Mouse (Mus musculus) ES-E14 (cell line): Measurements from ENCODE around the gene Il13. TPM values are rescaled to one million over a fixed set of nuclear protein-coding genes. Genes with fewer than 3 reads are reported as not detected.

ENCODE experiments used
- DNase-seq: peaks from one replicate; pipeline ENCODE4 v3.0.0-alpha.2; 2013; ENCODE audit warnings: low read depth, low spot score
- H3K27ac ChIP-seq: 2 replicates; pipeline ENCODE4 v1.5.1; 2012; ENCODE audit warnings: low read depth, mild to moderate bottlenecking, low read length, moderate library complexity, mixed read lengths; ENCODE audit not compliant: poor library complexity, insufficient read depth, severe bottlenecking
- H3K36me3 ChIP-seq: 2 replicates; pipeline ENCODE4 v1.6.1; 2012; ENCODE audit warnings: mild to moderate bottlenecking, low read length, moderate library complexity, mixed read lengths; ENCODE audit not compliant: control insufficient read depth, poor library complexity, insufficient read depth, severe bottlenecking
- H3K4me1 ChIP-seq, 2 experiments: fragments of 150-350 bp in 1 of 2; sonication (generic) in 1 of 2; 2 replicates each; pipeline ENCODE4 v1.6.1; 2012; ENCODE audit warnings: low read length in 2 of 2, mild to moderate bottlenecking in 1 of 2, mixed read lengths in 1 of 2; ENCODE audit not compliant: control insufficient read depth in 2 of 2, insufficient read depth in 2 of 2, poor library complexity in 1 of 2
- H3K4me3 ChIP-seq, 2 experiments: fragments of 150-350 bp in 1 of 2; sonication (generic) in 1 of 2; 2 replicates each; pipeline ENCODE4 v1.5.1; 2012; ENCODE audit warnings: low read length in 2 of 2, low read depth in 1 of 2, mild to moderate bottlenecking in 1 of 2, mixed read lengths in 1 of 2; ENCODE audit not compliant: insufficient read depth in 1 of 2, poor library complexity in 1 of 2, severe bottlenecking in 1 of 2
- H3K9ac ChIP-seq: 2 replicates; pipeline ENCODE4 v1.6.1; 2012; ENCODE audit warnings: low read depth, mild to moderate bottlenecking, low read length, mixed read lengths; ENCODE audit not compliant: poor library complexity, insufficient read depth, severe bottlenecking
- H3K9me3 ChIP-seq: fragments of 150-350 bp; sonication (generic); 2 replicates; pipeline ENCODE4 v1.6.1; 2012; ENCODE audit warnings: low read depth, mild to moderate bottlenecking, low read length; ENCODE audit not compliant: control insufficient read depth, insufficient read depth
- CHD2 ChIP-seq: IDR thresholded peaks from 2 replicates; pipeline ENCODE4 v1.6.1; 2014; ENCODE audit warnings: mild to moderate bottlenecking, low read depth, low read length, inconsistent platforms
- HCFC1 ChIP-seq: IDR thresholded peaks from 2 replicates; pipeline ENCODE4 v1.6.1; 2012; ENCODE audit warnings: low read length, inconsistent platforms, borderline replicate concordance; ENCODE audit not compliant: insufficient read depth
- MAFK ChIP-seq: IDR thresholded peaks from 2 replicates; pipeline ENCODE4 v1.6.1; 2014; ENCODE audit warnings: mild to moderate bottlenecking, low read depth, low read length, inconsistent platforms; ENCODE audit not compliant: insufficient read depth
- ZC3H11A ChIP-seq: IDR thresholded peaks from 2 replicates; pipeline ENCODE4 v1.6.1; 2012; ENCODE audit warnings: low read depth, mild to moderate bottlenecking, inconsistent platforms, low read length, borderline replicate concordance
- ZNF384 ChIP-seq: IDR thresholded peaks from 2 replicates; pipeline ENCODE4 v1.6.1; 2012; ENCODE audit warnings: low read depth, low read length, inconsistent platforms
- in situ Hi-C, 2 experiments: fragments of 600-800 bp; cut with MboI; formaldehyde crosslinking; loops; one replicate each; pipeline ENCODE4 v1.15.1; 2025; ENCODE audit warnings: low sequenced_read_pairs in 2 of 2, inconsistent platforms in 1 of 2; ENCODE audit not compliant: unreplicated experiment in 2 of 2
- total RNA-seq: library from RNA; depleted of rRNA; stranded (reverse); fragments of 300-350 nt; gene quantifications from 2 replicates; pipeline ENCODE4 v1.2.3, GENCODE M21; 2012; rRNA removed

The Il13 gene
- total RNA-seq, 1 experiment = not detected

DNA sequence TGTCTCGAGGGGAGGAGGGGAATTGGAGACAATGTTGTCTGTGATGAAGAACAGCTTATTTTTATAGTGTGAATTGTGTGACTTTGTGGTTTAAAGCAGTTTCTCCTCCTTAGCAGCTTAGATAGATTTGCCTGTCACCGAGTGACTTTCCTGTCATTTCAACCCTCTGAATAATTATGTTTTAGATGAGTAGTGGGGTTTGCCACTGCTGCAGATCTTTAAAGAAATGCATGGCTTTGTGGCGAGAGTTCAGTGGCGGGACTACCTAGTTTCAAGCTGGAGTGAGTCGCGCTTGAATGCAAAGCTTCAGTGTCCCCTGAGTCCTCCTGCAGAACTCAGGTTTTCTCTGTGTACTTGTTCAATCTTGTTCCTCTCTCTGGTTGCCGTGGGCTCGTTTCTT lies 46.2 kb downstream of the Il13 start:
- H3K36me3 ChIP-seq = peaks cover 6% of the 10 kb centered on the region; the same call in 1 of the 2 replicates
- no peak for TF ChIP-seq ZC3H11A
- TF ChIP-seq CHD2 = no peak
- no peak for TF ChIP-seq MAFK
- TF ChIP-seq ZNF384 = no peak
- TF ChIP-seq HCFC1 = no peak
- no peaks in the 10 kb centered on the region for H3K9me3 ChIP-seq
- no peak for DNase-seq
- no peak overlapping the region for H3K9ac ChIP-seq
- no peak overlapping the region for H3K4me3 ChIP-seq
- no peaks in the 10 kb centered on the region for H3K4me1 ChIP-seq
- in situ Hi-C loops = no loop called here
- no peak overlapping the region for H3K27ac ChIP-seq

DNA sequence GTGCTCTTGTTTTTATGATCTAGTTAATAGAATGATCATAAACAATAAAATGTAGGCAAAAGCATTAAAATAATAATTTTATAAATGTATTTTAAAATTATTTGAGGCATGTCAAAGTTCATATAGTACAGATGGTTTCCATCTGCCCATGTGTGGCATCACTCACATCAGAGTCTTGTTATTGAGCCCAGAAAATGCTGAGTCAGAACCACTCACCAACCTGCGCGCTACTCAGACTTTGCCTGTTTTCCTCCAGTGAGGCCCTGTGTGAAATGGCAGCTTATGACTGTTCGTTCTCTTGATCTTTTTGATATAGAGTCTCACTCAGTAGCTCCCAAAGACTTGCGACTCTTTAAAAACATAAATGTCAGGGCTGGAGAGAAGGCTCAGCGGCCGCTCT lies 49.0 kb downstream of the Il13 start:
- no peak for TF ChIP-seq HCFC1
- no peak for TF ChIP-seq CHD2
- TF ChIP-seq MAFK = 0 out of 2 replicates have a peak, but pooled peaks have one; percentile 60
- in situ Hi-C loops = no loop called here
- Histone ChIP-seq H3K27ac (no peak overlapping the region), H3K9me3 (no peaks in the 10 kb centered on the region), H3K9ac (no peak overlapping the region), H3K4me3 (no peak overlapping the region), H3K36me3 (peaks cover 6% of the 10 kb centered on the region; the same call in 1 of the 2 replicates), H3K4me1 (no peaks in the 10 kb centered on the region)
- DNase-seq = no peak

DNA sequence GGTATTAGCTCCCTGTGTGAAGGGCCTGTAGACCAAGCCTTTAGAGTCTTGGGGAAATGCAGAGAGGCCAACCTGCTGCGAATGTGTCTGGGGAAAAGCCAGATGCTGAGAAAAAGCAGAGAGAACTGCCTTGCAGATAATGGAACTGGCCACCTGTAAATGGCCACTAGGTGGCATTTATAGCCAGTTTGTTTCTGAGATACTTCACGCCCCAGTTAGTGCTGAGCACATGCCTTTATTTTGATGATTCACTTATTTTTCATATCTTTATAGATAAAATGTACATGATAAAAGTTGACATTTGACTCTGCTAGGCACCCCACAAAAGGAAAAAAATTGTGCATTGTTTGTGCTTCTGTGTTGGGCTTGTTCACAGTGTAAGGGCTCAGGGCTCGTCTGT lies 49.7 kb downstream of the Il13 start:
- no peak for TF ChIP-seq ZC3H11A
- no peak for TF ChIP-seq ZNF384
- no peak for TF ChIP-seq CHD2
- TF ChIP-seq HCFC1 = no peak
- TF ChIP-seq MAFK = no peak

DNA sequence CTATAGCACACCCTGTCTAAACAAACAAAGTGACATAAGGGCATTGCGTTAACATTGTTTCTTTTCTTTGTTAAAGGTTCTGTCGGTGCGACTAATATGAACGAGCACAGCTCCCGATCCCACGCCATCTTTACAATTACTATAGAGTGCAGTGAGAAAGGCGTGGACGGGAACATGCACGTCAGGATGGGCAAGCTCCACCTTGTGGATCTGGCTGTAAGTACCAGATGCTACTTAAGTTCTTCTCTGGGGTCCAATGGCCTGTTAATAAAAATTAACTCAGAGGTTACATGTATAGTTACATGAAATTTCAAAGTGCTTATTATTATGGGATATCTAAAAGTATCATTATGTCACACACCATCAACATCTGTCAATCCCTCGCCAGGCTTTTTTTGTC lies 51.4 kb downstream of the Il13 start:
- TF ChIP-seq CHD2 (no peak), ZC3H11A (no peak), HCFC1 (no peak), ZNF384 (no peak), MAFK (no peak)
- H3K4me3 ChIP-seq = no peak overlapping the region
- DNase-seq = no peak
- H3K36me3 ChIP-seq = peaks cover 6% of the 10 kb centered on the region; the same call in 1 of the 2 replicates
- no peak overlapping the region for H3K27ac ChIP-seq
- no peaks in the 10 kb centered on the region for H3K9me3 ChIP-seq
- H3K9ac ChIP-seq = no peak overlapping the region
- no peaks in the 10 kb centered on the region for H3K4me1 ChIP-seq
- in situ Hi-C loops = no loop called here

More for the DNA sequence above, 49.7 kb downstream of the Il13 start:
- in situ Hi-C loops = no loop called here
- no peak overlapping the region for H3K9ac ChIP-seq
- peaks cover 6% of the 10 kb centered on the region; the same call in 1 of the 2 replicates for H3K36me3 ChIP-seq
- H3K27ac ChIP-seq = no peak overlapping the region
- H3K4me1 ChIP-seq = no peaks in the 10 kb centered on the region
- no peak overlapping the region for H3K4me3 ChIP-seq
- no peaks in the 10 kb centered on the region for H3K9me3 ChIP-seq
- DNase-seq = no peak

Other genes with a start within 250 kb of the Il13 start
- not detected in 2 replicates for gene Leap2, start 211.5 kb downstream of the Il13 start, total RNA-seq
- gene Uqcrq, start 203.9 kb downstream of the Il13 start, total RNA-seq = 57.8 and 76.9 TPM in 2 replicates
- 0.21 and 0.45 TPM in 2 replicates for gene Gdf9, start 203.7 kb downstream of the Il13 start, total RNA-seq
- not detected in 2 replicates for gene Gm10447, start 177.6 kb downstream of the Il13 start, total RNA-seq
- 0.74 and 1.7 TPM in 2 replicates for gene Shroom1, start 177.5 kb downstream of the Il13 start, total RNA-seq
- gene Gm9837, start 164.2 kb downstream of the Il13 start, total RNA-seq = not detected in 2 replicates
- gene Gm9945, start 154.5 kb downstream of the Il13 start, total RNA-seq = not detected in 2 replicates
- 0.11 and 0.13 TPM in 2 replicates for gene Sowaha, start 154.4 kb downstream of the Il13 start, total RNA-seq
- 14.3 and 16.8 TPM in 2 replicates for gene Sept8, start 115.4 kb downstream of the Il13 start, total RNA-seq
- 10.7 and 11.1 TPM in 2 replicates for gene Kif3a, start 67.3 kb downstream of the Il13 start, total RNA-seq
- not detected in 2 replicates for gene Il4, start 16.0 kb downstream of the Il13 start, total RNA-seq
- gene Rad50, start 72.6 kb upstream of the Il13 start, total RNA-seq = 30.9 and 32.0 TPM in 2 replicates
- gene Il5, start 86.1 kb upstream of the Il13 start, total RNA-seq = not detected in 2 replicates
- 28.0 and 40.1 TPM in 2 replicates for gene Irf1, start 135.3 kb upstream of the Il13 start, total RNA-seq
- gene Gm17334, start 138.5 kb upstream of the Il13 start, total RNA-seq = 0.22 and 0.53 TPM in 2 replicates
- 0.27 TPM in 1 of 2 replicates, not detected in the other for gene Gm12216, start 224.6 kb upstream of the Il13 start, total RNA-seq